Mouse (Mus musculus): ENCODE results near the gene Trex1.

DNA sequence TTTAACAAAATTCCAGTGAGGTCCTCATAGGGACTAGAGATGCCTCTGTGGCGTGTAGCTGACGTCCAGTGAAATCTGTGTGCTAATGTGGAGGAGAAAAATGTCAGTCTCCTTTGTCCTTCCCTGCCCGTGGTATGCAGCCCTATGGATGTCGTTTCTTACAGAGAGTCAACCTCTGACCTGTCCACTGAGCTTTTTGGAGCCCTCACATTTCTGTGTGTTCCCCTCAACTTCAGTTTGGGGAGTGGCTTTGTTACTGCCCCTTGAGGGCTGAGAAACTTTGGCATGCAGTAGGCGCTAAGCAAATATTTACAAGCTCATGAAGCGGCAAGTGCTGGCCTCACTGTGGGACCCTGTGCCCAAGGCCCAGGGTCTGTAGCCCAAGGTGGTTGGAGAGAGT, 37.8 kb upstream of the Trex1 start:
- TF ChIP-seq GATA1 (IDR thresholded peaks at IDR 0.05; ENCODE audit: borderline replicate concordance, low read length), result no peak
- TF ChIP-seq FLI1 (IDR thresholded peaks at IDR 0.05; ENCODE audit: low read length), result no peak
